Mouse (Mus musculus) mouse trophoblast stem cell (cell line): Measurements from ENCODE around the gene Aaas.
"Not testable (repeated sequence)": the region's sequence is repeated elsewhere in the genome, so short reads cannot be mapped to it uniquely, and the experiment has no call there.

Experiments
- in situ Hi-C, 2 experiments: fragments of 300-500 bp; cut with MseI, MboI; formaldehyde crosslinking; loops; 2 replicates in 1 of 2; 3 replicates in 1 of 2; pipeline ENCODE4 v1.15.1; 2025

Gene Aaas

DNA sequence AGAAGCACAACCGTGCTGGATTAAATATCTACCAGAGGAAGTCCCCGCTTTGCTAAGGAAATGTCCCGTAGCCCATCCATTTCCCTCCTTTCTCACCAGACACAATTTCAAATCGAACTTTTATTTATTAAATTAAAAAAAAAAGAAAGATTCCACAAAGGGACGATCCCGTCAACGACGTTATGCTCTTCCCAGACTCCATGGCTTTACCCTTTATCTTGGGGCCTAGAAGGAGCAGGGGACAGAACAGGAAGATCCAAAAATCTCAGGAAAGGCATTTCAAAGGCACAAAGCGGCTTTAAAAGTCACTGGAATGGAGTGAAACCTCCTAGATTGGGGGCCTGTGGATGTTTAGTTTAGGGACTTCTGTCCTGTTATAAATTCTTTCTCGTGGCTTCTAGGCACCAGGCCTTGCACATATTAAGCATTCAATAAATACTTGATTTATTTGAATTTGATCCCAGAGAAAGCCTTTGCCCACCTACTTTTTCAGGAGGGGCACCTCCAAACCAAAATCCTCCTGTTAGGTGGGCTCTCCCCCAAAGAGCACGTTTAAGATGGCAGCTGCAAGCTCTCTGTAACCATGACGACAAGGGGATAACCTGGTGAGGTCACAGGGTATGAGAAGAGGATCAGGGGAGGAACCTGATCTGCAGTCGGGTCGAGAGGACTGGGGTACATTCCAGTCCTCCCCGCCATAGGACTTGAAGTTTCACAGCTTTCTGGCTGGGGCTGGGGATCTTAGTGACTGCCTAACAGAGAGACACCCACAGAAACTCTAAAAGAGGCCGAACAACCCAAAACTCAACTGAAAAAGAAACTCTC is 6.1 kb upstream of the Aaas start:
- in situ Hi-C loops, result no loop called here

GRCm38 (mm10) chr15:102355871-102356441 is 5.4 kb upstream of the Aaas start:
- in situ Hi-C loops, result no loop called here

GRCm38 (mm10) chr15:102355134-102355870 is 4.7 kb upstream of the Aaas start:
- in situ Hi-C loops, result no loop called here

GRCm38 (mm10) chr15:102353986-102354385 is 3.4 kb upstream of the Aaas start:
- in situ Hi-C loops, result no loop called here

DNA sequence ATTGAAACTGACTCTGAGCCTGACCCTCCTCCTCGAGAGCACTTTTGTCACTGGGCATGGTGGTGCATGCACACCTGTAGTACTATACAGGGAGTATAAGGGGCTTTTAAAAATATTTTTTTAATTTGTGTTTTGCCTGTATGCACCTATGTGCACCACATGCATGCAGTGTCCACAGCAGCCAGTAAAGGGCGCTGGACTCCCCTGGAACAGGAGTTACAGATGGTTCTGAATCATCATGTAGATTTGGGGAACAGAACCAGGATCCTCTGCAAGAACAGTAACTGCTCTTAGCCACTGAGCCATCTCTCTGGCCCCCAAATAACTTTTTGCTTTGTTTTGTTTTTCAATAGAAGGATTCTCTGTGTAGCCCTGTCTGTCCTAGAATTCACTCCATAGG is 1.6 kb upstream of the Aaas start:
- in situ Hi-C loops, result no loop called here

DNA sequence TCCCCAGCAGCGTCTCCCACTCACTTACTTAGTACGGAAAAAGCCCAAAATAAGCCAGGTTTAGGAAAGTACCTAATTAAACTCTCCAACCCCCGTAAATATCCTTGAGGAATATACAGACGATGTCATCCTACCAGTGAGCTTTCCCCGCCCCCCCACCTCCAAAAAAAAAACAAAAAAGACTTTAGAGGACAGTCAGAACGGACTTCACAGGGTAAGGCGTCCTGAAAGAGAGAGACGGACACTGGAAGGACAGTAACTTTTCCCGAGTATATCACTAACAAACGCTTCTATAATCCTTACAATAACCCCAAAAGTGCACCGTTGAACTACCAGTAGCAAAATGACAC is 346 bp upstream of the Aaas start:
- in situ Hi-C loops, result no loop called here

- in situ Hi-C loops, result no loop called here
Observed at GRCm38 (mm10) chr15:102346444-102346843, 4.1 kb downstream of the Aaas start.

DNA sequence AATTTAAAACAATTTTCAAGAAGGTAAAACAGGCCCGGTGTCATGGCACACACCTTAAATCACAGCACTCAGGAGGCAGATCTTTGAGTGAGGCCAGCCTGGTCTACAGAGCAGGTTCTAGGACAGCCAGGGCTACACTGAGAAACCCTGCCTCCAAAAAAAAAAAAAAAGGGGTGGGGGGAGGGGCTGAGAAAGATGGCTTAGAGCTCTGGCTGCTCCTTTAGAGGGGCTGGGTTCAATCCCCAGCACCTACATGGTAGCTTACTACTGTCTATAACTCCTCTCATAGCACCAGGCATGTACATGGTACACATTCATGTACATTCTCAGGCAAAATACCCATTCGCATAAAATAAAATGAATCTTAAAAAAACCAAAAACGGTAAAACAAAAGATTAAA is 6.1 kb downstream of the Aaas start:
- in situ Hi-C loops, result no loop called here

DNA sequence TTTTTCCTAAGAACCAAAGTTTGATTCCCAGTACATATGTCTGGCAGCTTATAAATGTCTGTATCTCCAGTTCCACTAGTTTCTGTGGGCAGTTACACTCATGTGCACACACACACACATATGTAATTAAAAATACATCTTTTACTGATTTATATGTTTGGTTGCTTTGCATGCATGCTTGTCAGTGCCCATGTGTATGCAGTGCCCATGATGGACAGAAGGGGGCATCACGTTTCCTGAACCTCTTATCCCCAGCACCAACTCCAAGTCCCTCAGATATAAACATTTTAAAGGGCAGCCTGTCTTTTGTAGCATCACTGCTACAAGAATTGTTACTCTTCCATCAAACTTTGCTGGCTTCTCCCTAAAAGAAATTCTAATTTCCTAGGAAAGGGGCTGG is 9.0 kb downstream of the Aaas start:
- in situ Hi-C loops, result no loop called here

DNA sequence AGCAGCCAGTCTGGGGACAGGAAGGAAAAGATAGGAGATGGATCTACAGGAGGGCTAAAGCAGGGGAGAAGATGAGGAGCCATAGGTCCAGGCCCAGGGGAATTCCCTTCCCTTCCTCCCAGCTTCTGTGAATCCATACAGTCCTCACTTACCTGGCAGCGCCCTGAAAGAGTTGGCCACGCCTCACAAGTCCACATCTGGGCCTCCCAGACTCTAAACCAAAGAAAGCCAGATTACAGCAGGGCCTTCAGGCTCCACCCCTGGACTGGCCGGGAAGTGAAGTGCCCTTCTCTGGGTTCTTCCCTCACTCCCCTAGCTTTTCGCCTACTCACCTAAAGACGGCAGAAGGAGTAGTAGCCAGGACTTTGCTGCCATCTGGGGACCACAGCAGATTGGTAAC is 11.0 kb downstream of the Aaas start:
- in situ Hi-C loops, result no loop called here

DNA sequence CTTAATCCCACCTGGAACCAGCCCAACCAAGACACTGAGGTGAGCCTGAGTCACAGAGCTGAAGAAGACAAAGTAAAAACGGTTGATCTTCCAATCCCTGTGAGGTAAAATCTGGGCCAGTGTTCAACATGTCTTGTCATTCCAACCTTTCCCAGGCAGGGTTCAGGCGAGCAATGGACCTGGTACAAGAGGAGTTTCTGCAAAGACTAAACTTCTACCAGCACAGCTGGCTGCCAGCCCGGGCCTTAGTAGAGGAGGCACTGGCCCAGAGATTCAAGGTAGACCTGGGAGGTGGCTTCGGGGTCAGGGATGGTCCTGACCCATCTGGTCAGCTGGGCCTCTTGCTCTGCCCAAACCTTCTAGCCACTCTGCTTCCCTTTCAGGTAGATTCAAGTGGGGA is 13.6 kb downstream of the Aaas start:
- in situ Hi-C loops, result no loop called here

GRCm38 (mm10) chr15:102335925-102336324 is 14.6 kb downstream of the Aaas start:
- in situ Hi-C loops, result not testable (repeated sequence)

- in situ Hi-C loops, result no loop called here
Observed at GRCm38 (mm10) chr15:102335254-102335653, 15.3 kb downstream of the Aaas start.

GRCm38 (mm10) chr15:102331610-102332015 is 19.0 kb downstream of the Aaas start, which contains the start of gene Myg1:
Gene Myg1, plus strand, starts transcription at chr15:102331709.
- in situ Hi-C loops, result no loop called here

GRCm38 (mm10) chr15:102326892-102327291 is 23.7 kb downstream of the Aaas start:
- in situ Hi-C loops, result no loop called here

- in situ Hi-C loops, result no loop called here
Observed at GRCm38 (mm10) chr15:102326022-102326576, 24.5 kb downstream of the Aaas start, which contains the start of gene Pfdn5. Gene Pfdn5, plus strand, starts transcription at chr15:102326116.

GRCm38 (mm10) chr15:102324654-102325473 is 25.7 kb downstream of the Aaas start:
- in situ Hi-C loops, result no loop called here

- in situ Hi-C loops, result no loop called here
Observed at GRCm38 (mm10) chr15:102316263-102316662, 34.3 kb downstream of the Aaas start.

- in situ Hi-C loops, result no loop called here
Observed at GRCm38 (mm10) chr15:102315292-102315691, 35.3 kb downstream of the Aaas start.

- in situ Hi-C loops, result no loop called here
Observed at GRCm38 (mm10) chr15:102311489-102311888, 39.1 kb downstream of the Aaas start.

GRCm38 (mm10) chr15:102310074-102310845 is 40.3 kb downstream of the Aaas start:
- in situ Hi-C loops, result no loop called here
